Mouse (Mus musculus) testis, adult 10 weeks (tissue): Measurements from ENCODE around the gene Kcnj14. TPM values are rescaled to one million over a fixed set of nuclear protein-coding genes. Genes with fewer than 3 reads are reported as not detected.

ENCODE experiments used
- polyA plus RNA-seq: library from polyadenylated mRNA; stranded (reverse); fragments of 350-450 nt; fragmentation: Illumina TruSeq; extraction: RNeasy Lipid Tissue Mini Kit (QIAGEN cat#74804); gene quantifications from one replicate; pipeline ENCODE4 v1.2.3, GENCODE M21; 2014; ENCODE audit warnings: low read depth, low replicate concordance

Kcnj14 gene
- not detected for polyA plus RNA-seq

GRCm38 (mm10) chr7:45824598-45824997, at the start of gene Kcnj14:
TSS of gene Kcnj14 (minus strand) at chr7:45824782.

DNA sequence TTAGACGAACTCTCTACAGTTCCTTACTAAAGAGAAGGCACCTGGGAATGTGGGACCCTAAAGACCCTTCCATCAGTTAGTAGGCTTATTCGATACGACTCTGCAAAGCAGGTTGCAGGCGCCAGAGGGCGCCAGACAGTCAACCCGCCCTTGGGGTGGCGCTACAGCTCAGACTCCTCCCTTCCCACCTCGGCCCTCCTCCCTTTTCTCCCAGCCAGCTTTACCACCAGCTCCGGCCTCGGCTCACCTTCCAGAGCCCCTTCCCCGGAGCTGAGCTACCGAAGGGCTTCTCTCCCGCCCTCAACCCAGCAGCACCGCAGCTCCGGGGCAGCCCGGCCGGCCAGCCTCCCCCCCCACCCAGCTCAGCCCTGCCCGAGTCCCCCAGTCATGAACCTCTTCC, 48.0 kb upstream of the Kcnj14 start, which contains the start of gene Kdelr1:
Gene Kdelr1, plus strand, starts transcription at position 149 of the 400 bp plus-strand sequence.

DNA sequence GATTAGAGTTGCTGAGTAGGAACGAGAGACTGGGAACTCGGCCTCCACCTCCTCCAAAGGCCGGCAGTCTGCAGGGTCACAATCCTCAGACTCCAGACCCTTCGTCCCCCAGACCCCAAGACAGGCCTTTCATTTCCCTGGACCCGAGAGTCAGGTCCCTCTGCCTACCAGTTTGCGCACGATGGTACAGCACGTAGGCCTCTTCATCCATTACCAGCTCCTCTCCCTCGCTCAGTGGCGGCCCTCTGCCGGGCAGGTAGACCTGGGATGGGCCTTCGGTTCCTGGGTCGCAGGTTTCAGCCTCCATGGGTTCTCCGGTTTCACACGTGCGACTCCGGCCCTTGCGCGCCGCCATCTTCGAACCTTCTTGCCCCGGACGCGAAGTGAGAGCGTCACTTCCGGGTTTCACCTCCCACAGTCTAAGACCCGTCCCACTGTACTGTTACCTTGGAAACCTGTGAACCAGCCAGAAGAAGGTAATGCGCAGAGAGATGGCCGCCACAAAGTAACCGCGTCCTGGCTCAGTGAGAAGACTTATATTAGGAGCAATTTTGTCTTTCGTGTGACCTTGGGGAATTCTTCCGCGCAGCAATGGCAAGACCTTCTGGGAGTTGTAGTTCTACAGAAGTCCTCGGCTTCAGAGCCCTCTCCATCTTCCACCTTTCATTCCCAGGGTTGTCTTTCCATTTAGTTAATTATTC, 6.0 kb upstream of the Kcnj14 start, which contains the start of gene Grwd1:
Gene Grwd1, minus strand, starts transcription at position 518 of the 701 bp plus-strand sequence.

DNA sequence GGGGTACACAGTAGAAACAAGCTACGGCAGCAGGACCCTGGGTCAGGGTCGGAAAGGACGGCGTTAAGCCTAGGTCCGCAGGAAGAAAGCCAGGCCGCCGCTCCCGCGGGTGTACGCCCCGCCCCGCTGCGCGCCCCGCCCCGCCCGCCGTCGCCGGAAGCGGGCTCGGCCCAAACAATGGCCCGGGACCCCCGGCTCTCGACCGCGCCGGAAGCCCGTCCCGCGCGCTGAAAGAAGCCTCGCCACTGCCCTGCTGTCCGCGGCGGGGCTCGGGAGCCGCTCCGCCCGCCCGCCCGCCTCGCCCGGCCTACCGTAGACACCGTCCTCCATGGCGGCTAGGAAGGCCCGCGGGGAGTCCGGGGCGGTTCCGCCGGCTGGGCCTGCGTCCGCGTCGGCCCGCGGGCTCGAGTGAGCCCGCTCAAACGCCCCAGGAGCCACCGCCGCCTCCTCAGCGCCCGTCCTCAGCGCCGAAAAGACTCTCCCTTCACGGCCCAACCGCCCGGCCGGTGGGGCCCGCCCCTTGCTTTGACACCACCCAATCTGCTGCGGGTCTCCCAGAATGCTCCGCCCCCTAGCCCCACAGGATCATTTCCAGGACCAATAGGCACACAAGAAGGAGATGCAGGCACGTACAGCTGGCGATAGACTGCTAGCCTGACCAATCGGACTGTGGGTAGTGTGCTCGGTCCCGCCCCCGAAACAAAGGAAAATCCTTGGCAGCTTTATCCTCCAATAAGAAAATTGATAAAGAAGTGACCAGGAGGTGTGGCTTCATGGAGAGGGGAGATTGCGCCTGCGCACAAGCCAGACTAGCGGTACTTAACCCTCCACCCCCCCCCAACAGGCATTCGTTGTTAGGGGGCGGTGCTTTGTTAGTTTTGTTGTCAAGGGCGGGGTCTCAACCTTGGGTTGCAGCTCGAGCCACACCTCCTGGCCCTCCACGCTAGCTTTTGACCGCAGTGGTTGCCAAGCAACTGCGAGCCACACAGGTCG, 10.5 kb downstream of the Kcnj14 start, which contains the start of gene Cyth2:
Gene Cyth2, minus strand, starts transcription at position 795 of the 993 bp plus-strand sequence.

DNA sequence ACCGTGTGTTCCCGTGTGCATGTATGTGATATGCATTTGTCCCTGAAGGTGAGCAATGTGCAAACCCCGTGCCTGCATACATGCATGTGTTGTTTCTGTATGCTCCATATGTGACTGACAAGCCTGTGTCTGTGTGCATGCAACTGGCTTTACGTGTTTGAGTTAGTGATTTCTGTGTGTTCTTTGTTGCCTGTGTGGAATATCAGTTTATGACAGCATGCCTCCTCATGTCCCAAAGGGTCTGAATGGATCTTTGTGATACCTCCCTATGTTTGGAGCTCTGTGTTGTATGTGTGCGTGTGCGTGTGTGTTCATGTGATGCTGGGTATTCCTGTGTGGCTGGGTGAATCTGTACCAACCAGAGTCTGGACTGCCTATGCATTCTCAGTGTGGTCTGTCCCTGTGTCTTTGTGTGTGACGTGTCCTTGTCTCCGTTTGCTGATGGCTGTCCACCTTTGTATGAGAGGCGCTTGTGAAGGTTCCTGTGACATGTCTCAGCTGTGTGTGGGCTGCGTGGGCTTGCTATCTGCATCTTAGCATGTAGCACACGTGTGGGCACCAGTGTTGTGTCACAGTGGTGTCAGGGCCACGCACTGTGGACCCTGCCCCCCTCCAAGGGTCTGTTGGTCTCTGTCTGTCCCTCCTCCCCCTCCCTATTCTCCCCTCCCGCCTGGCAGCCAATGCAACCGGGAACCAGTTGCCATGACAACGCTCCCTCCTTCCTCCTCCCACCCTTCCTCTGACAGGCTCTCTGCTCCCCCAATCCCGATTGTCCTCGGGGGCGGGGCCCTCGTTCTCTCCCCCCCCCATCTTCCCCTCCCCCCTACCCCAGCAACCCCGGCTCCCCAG, 39.8 kb downstream of the Kcnj14 start, which contains the start of gene Sult2b1:
Gene Sult2b1, minus strand, starts transcription at position 146 of the 849 bp plus-strand sequence.

DNA sequence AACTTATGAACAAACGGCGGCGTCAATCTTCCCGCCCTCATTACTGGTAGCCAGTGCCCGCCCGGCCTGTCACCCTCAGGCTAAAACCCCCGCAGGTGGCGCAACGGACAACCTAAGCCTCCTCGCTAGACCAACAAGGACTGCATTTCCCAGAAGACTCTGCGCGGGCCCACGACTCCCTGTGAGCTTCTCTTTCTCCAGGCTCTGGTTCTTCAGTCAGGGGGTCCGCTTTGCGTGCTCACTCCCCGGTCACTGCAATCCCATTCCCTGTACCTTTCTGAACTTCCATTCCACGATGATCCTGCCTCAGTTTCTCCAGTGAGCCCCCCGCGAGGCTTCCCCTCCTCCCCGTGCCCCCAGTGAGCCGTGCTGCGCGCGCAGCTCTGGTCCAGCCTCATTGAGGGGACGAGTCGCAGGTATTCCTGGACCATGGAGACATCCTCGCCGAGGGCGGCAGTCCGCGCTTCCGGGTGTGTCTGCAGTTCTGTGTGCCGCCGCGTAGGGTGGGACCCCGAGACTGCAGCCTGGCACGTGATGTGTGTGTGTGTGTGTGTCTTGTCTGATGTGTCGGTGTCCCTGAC, 41.0 kb downstream of the Kcnj14 start, which contains the start of gene Lmtk3:
Gene Lmtk3, plus strand, starts transcription at position 228 of the 581 bp plus-strand sequence.

Other genes starting within 250 kb of the Kcnj14 start
- gene Fgf21, start 209.3 kb downstream of the Kcnj14 start, polyA plus RNA-seq = not detected
- gene Fut1, start 207.5 kb downstream of the Kcnj14 start, polyA plus RNA-seq = not detected
- gene Izumo1, start 203.0 kb downstream of the Kcnj14 start, polyA plus RNA-seq = 55.9 TPM
- not detected for gene Rasip1, start 197.3 kb downstream of the Kcnj14 start, polyA plus RNA-seq
- gene Mamstr, start 184.8 kb downstream of the Kcnj14 start, polyA plus RNA-seq = 0.11 TPM
- gene Fut2, start 158.4 kb downstream of the Kcnj14 start, polyA plus RNA-seq = 0.17 TPM
- gene Ntn5, start 140.8 kb downstream of the Kcnj14 start, polyA plus RNA-seq = not detected
- 1.2 TPM for gene Sec1, start 130.4 kb downstream of the Kcnj14 start, polyA plus RNA-seq
- not detected for gene Car11, start 124.9 kb downstream of the Kcnj14 start, polyA plus RNA-seq
- 2.3 TPM for gene Dbp, start 119.7 kb downstream of the Kcnj14 start, polyA plus RNA-seq
- gene Rpl18, start 109.3 kb downstream of the Kcnj14 start, polyA plus RNA-seq = 0.69 TPM
- 0.57 TPM for gene Sphk2, start 106.8 kb downstream of the Kcnj14 start, polyA plus RNA-seq
- gene Fam83e, start 103.6 kb downstream of the Kcnj14 start, polyA plus RNA-seq = 23.8 TPM
- gene Spaca4, start 99.0 kb downstream of the Kcnj14 start, polyA plus RNA-seq = 0.35 TPM
- gene Lmtk3, start 41.0 kb downstream of the Kcnj14 start, polyA plus RNA-seq = not detected
- gene Sult2b1, start 40.1 kb downstream of the Kcnj14 start, polyA plus RNA-seq = 2.8 TPM
- 69.6 TPM for gene Cyth2, start 10.2 kb downstream of the Kcnj14 start, polyA plus RNA-seq
- 1.2 TPM for gene Grwd1, start 6.2 kb upstream of the Kcnj14 start, polyA plus RNA-seq
- gene Kdelr1, start 48.0 kb upstream of the Kcnj14 start, polyA plus RNA-seq = 20.4 TPM
- 0.99 TPM for gene Grin2d, start 53.6 kb upstream of the Kcnj14 start, polyA plus RNA-seq
- 46.7 TPM for gene Syngr4, start 71.9 kb upstream of the Kcnj14 start, polyA plus RNA-seq
- gene Tmem143, start 72.2 kb upstream of the Kcnj14 start, polyA plus RNA-seq = 0.35 TPM
- gene Emp3, start 96.6 kb upstream of the Kcnj14 start, polyA plus RNA-seq = 1.3 TPM
- gene Ccdc114, start 99.3 kb upstream of the Kcnj14 start, polyA plus RNA-seq = 2.9 TPM
- not detected for gene Abcc6, start 205.5 kb upstream of the Kcnj14 start, polyA plus RNA-seq
- 6.3 TPM for gene Nomo1, start 208.9 kb upstream of the Kcnj14 start, polyA plus RNA-seq